Mouse (Mus musculus): ENCODE measurements around the gene Morn5.

Gene Morn5

GRCm38 (mm10) chr2:36104956-36105741 lies 55.9 kb downstream of the Morn5 start, which contains the start of gene Lhx6:
Gene Lhx6 (minus strand): TSS chr2:36105408.
- DNase-seq = no peak

GRCm38 (mm10) chr2:36108615-36109014 lies 59.4 kb downstream of the Morn5 start:
- no peak for DNase-seq

- DNase-seq = no peak
Measured at GRCm38 (mm10) chr2:36112632-36113031, 63.4 kb downstream of the Morn5 start.

- DNase-seq = no peak
Measured at GRCm38 (mm10) chr2:36126795-36127429, 77.7 kb downstream of the Morn5 start.

- peak; percentile 13 for DNase-seq
Measured at GRCm38 (mm10) chr2:36127973-36128372, 78.7 kb downstream of the Morn5 start.

GRCm38 (mm10) chr2:36129051-36129450 lies 79.8 kb downstream of the Morn5 start:
- DNase-seq = no peak

Data from lung, postnatal 14 days (tissue).